ENCODE assay signal across 25 mouse cellular contexts in the genomic region with DNA sequence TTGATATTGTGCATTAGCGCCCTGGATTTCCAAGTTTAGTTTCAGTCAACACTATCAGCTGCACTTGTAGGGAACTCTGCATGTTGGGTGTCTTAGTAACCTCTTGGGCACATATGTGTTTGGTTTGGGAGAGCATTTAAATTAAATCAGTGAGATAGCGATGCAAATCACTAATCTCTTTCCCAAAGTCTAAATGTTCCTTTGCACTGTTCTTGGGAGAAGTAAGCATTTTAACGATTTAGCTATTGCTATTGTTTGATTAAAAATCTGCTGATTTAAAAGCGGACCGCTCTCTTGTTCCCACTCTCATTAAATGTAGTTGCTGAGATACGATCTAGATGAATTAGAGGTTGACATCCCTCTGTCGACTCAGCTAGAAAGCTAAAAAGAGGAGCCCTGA.
DNase-seq lines count a peak whose midpoint lies in the region; ATAC-seq and TF ChIP-seq lines count a peak whose summit lies in the region.
"Had no signal": no experiment of that assay in that cellular context is flagged by ENCODE, and none has a peak within 500 bp of the region (broad histone marks: within the 10 kb centered on the region; RNA-seq: fewer than 3 reads in every experiment).

No protein-coding gene starts in this region.

- no peak for DNase-seq in heart, adult 2 months
- peak; percentile 91 for DNase-seq in midbrain, embryonic 11.5 days (ENCODE audit: low spot score, missing footprints)
- no peak for DNase-seq in midbrain, embryonic 14.5 days
- DNase-seq: adrenal gland, postnatal 25 days; B cell, adult 2 months; cerebellum, adult 18-20 months; cerebellum, postnatal 10 days; kidney, adult 11 months; kidney, postnatal 14 days; right cerebral cortex, postnatal 4 days; thymus, adult 18-20 months; thymus, postnatal 25 days had no signal

- H3K4me1 ChIP-seq in forebrain, embryonic 12.5 days, result peaks cover 28% of the 10 kb centered on the region
- H3K4me1 ChIP-seq in forebrain, embryonic 15.5 days, result peaks cover 26% of the 10 kb centered on the region
- H3K4me1 ChIP-seq in heart, embryonic 13.5 days, result peaks cover 26% of the 10 kb centered on the region
- no peaks in the 10 kb centered on the region for H3K4me1 ChIP-seq in heart, adult 2 months (ENCODE audit: control insufficient read depth, insufficient read depth, low read length)
- peaks cover 22% of the 10 kb centered on the region for H3K4me1 ChIP-seq in midbrain, embryonic 11.5 days (ENCODE audit: control insufficient read depth, insufficient read depth, low read length)
- H3K4me1 ChIP-seq in midbrain, embryonic 14.5 days (ENCODE audit: control insufficient read depth, insufficient read depth, low read length), result peaks cover 9% of the 10 kb centered on the region; the same call in 1 of the 2 replicates
- H3K4me1 ChIP-seq: hindbrain, embryonic 15.5 days had no signal

- 20% methylated on average over 7 of the region's 7 CpGs for WGBS in forebrain, embryonic 12.5 days
- 20% methylated on average over 7 of the region's 7 CpGs for WGBS in forebrain, embryonic 15.5 days
- 65% methylated on average over 7 of the region's 7 CpGs for WGBS in heart, embryonic 13.5 days
- WGBS in heart, adult 2 months, result 86% methylated on average over 7 of the region's 7 CpGs
- WGBS in midbrain, embryonic 11.5 days, result 25% methylated on average over 7 of the region's 7 CpGs
- 36% methylated on average over 7 of the region's 7 CpGs for WGBS in midbrain, embryonic 14.5 days

- H3K36me3 ChIP-seq in forebrain, embryonic 12.5 days (replicated peaks), result no peaks in the 10 kb centered on the region; the same call in 1 of the 2 replicates
- no peaks in the 10 kb centered on the region for H3K36me3 ChIP-seq in forebrain, embryonic 15.5 days
- peaks cover 5% of the 10 kb centered on the region for H3K36me3 ChIP-seq in heart, embryonic 13.5 days
- peaks cover 3% of the 10 kb centered on the region for H3K36me3 ChIP-seq in heart, adult 2 months (ENCODE audit: control insufficient read depth, insufficient read depth, low read length)
- H3K36me3 ChIP-seq in midbrain, embryonic 11.5 days (ENCODE audit: control insufficient read depth, insufficient read depth, low read length), result no peaks in the 10 kb centered on the region
- no peaks in the 10 kb centered on the region for H3K36me3 ChIP-seq in midbrain, embryonic 14.5 days (ENCODE audit: control insufficient read depth, insufficient read depth, low read length)
- H3K36me3 ChIP-seq: embryonic facial prominence, embryonic 12.5 days; hindbrain, embryonic 10.5 days; hindbrain, embryonic 15.5 days; lung, embryonic 15.5 days; midbrain, embryonic 13.5 days; neural tube, embryonic 12.5 days had no signal

- H3K4me3 ChIP-seq in forebrain, embryonic 12.5 days (replicated peaks), result no peak overlapping the region
- no peak overlapping the region for H3K4me3 ChIP-seq in forebrain, embryonic 15.5 days
- H3K4me3 ChIP-seq in heart, embryonic 13.5 days, result no peak overlapping the region
- H3K4me3 ChIP-seq in heart, adult 2 months, result no peak overlapping the region
- no peak overlapping the region for H3K4me3 ChIP-seq in midbrain, embryonic 11.5 days (ENCODE audit: low read depth, low read length)
- no peak overlapping the region for H3K4me3 ChIP-seq in midbrain, embryonic 14.5 days (replicated peaks; ENCODE audit: low read depth, low read length)
- H3K4me3 ChIP-seq: embryonic facial prominence, embryonic 12.5 days; hindbrain, embryonic 10.5 days; hindbrain, embryonic 15.5 days; limb, embryonic 13.5 days; lung, embryonic 15.5 days; midbrain, embryonic 13.5 days; neural tube, embryonic 12.5 days had no signal

- intact Hi-C loops in heart, adult 2 months (cut with DNase I), result no loop called here

- no peak for TF ChIP-seq CTCF in heart, adult 2 months (IDR thresholded peaks at IDR 0.05)

- TF ChIP-seq POLR2A in heart, adult 2 months (IDR thresholded peaks at IDR 0.05; ENCODE audit: insufficient read depth, low read depth, low read length), result no peak

- no peak overlapping the region for H3K9ac ChIP-seq in forebrain, embryonic 12.5 days
- no peak overlapping the region for H3K9ac ChIP-seq in forebrain, embryonic 15.5 days (replicated peaks)
- no peak overlapping the region for H3K9ac ChIP-seq in heart, embryonic 13.5 days
- H3K9ac ChIP-seq in heart, adult 2 months (ENCODE audit: low read depth, low read length), result no peak overlapping the region
- H3K9ac ChIP-seq in midbrain, embryonic 11.5 days (ENCODE audit: low read length), result no peak overlapping the region
- no peak overlapping the region for H3K9ac ChIP-seq in midbrain, embryonic 14.5 days (replicated peaks; ENCODE audit: low read length)
- H3K9ac ChIP-seq: embryonic facial prominence, embryonic 12.5 days; hindbrain, embryonic 15.5 days; limb, embryonic 13.5 days; lung, embryonic 15.5 days; midbrain, embryonic 13.5 days; neural tube, embryonic 12.5 days had no signal

- TF ChIP-seq EP300 in heart, adult 2 months (IDR thresholded peaks at IDR 0.05; ENCODE audit: insufficient read depth, low read depth, low read length), result no peak

- no peaks in the 10 kb centered on the region for H3K79me2 ChIP-seq in heart, adult 2 months (replicated peaks; ENCODE audit: control insufficient read depth, insufficient read depth, low read length)

- H3K27ac ChIP-seq in forebrain, embryonic 12.5 days, result peak overlapping the region; percentile 46; the same call in 1 of the 2 replicates
- no peak overlapping the region for H3K27ac ChIP-seq in forebrain, embryonic 15.5 days (replicated peaks)
- peak overlapping the region; percentile 26 for H3K27ac ChIP-seq in heart, embryonic 13.5 days (replicated peaks)
- no peak overlapping the region for H3K27ac ChIP-seq in heart, adult 2 months
- H3K27ac ChIP-seq in midbrain, embryonic 11.5 days (ENCODE audit: low read depth, low read length), result no peak overlapping the region
- H3K27ac ChIP-seq in midbrain, embryonic 14.5 days (replicated peaks; ENCODE audit: low read depth, low read length), result no peak overlapping the region
- H3K27ac ChIP-seq: embryonic facial prominence, embryonic 12.5 days; hindbrain, embryonic 10.5 days; hindbrain, embryonic 15.5 days; limb, embryonic 13.5 days; lung, embryonic 15.5 days; midbrain, embryonic 13.5 days; neural tube, embryonic 12.5 days; stomach, postnatal 0 days had no signal

- no peaks in the 10 kb centered on the region for H3K9me3 ChIP-seq in forebrain, embryonic 12.5 days
- H3K9me3 ChIP-seq in forebrain, embryonic 15.5 days, result no peaks in the 10 kb centered on the region
- H3K9me3 ChIP-seq in heart, embryonic 13.5 days, result no peaks in the 10 kb centered on the region
- H3K9me3 ChIP-seq in midbrain, embryonic 11.5 days (ENCODE audit: control insufficient read depth, low read length), result no peaks in the 10 kb centered on the region
- no peaks in the 10 kb centered on the region for H3K9me3 ChIP-seq in midbrain, embryonic 14.5 days (ENCODE audit: control insufficient read depth, low read length)
- H3K9me3 ChIP-seq: embryonic facial prominence, embryonic 12.5 days; hindbrain, embryonic 10.5 days; hindbrain, embryonic 15.5 days; limb, embryonic 13.5 days; lung, embryonic 15.5 days; midbrain, embryonic 13.5 days; neural tube, embryonic 12.5 days had no signal

- ATAC-seq in forebrain, embryonic 12.5 days (ENCODE audit: low FRiP score), result no peak; the same call in 1 of the 2 replicates
- ATAC-seq in forebrain, embryonic 15.5 days (replicated peaks), result no peak
- ATAC-seq in heart, embryonic 13.5 days (ENCODE audit: extremely low read depth, insufficient number of reproducible peaks, low FRiP score, low TSS enrichment), result no peak
- peak; percentile 63 for ATAC-seq in midbrain, embryonic 11.5 days (ENCODE audit: low FRiP score)
- ATAC-seq in midbrain, embryonic 14.5 days (ENCODE audit: low FRiP score, low TSS enrichment), result no peak
- ATAC-seq: inflammation-experienced regulatory T-cells, adult 6 months had no signal

- H3K27me3 ChIP-seq in forebrain, embryonic 12.5 days, result peaks cover 14% of the 10 kb centered on the region
- H3K27me3 ChIP-seq in forebrain, embryonic 15.5 days, result no peaks in the 10 kb centered on the region
- no peaks in the 10 kb centered on the region for H3K27me3 ChIP-seq in heart, embryonic 13.5 days (replicated peaks)
- no peaks in the 10 kb centered on the region for H3K27me3 ChIP-seq in heart, adult 2 months (ENCODE audit: control insufficient read depth, insufficient read depth, low read length)
- H3K27me3 ChIP-seq in midbrain, embryonic 11.5 days (ENCODE audit: control insufficient read depth, insufficient read depth, low read length), result peaks cover 6% of the 10 kb centered on the region; the same call in 1 of the 2 replicates
- no peaks in the 10 kb centered on the region for H3K27me3 ChIP-seq in midbrain, embryonic 14.5 days (ENCODE audit: control insufficient read depth, insufficient read depth, low read length)
- H3K27me3 ChIP-seq: embryonic facial prominence, embryonic 12.5 days; hindbrain, embryonic 15.5 days; limb, embryonic 13.5 days; lung, embryonic 15.5 days; neural tube, embryonic 12.5 days had no signal

- 0 out of 2 replicates have a peak overlapping the region, but pooled peaks have one; percentile 17 for H3K4me2 ChIP-seq in forebrain, embryonic 12.5 days
- no peak overlapping the region for H3K4me2 ChIP-seq in forebrain, embryonic 15.5 days (replicated peaks)
- H3K4me2 ChIP-seq in heart, embryonic 13.5 days, result no peak overlapping the region
- peak overlapping the region; percentile 14; the same call in 1 of the 2 replicates for H3K4me2 ChIP-seq in midbrain, embryonic 11.5 days
- no peak overlapping the region for H3K4me2 ChIP-seq in midbrain, embryonic 14.5 days (ENCODE audit: low read length)
- H3K4me2 ChIP-seq: embryonic facial prominence, embryonic 12.5 days; hindbrain, embryonic 15.5 days; limb, embryonic 13.5 days; liver, embryonic 11.5 days; lung, embryonic 15.5 days; midbrain, embryonic 13.5 days; neural tube, embryonic 12.5 days had no signal

Comparison
In these comparisons a context has a peak if more than half of its experiments do, and no peak if none do; other contexts are left out.
1. H3K27ac ChIP-seq: peak in forebrain, embryonic 12.5 days (single experiment) and heart, embryonic 13.5 days (single experiment); none in forebrain, embryonic 15.5 days (single experiment), heart, adult 2 months (single experiment), midbrain, embryonic 11.5 days (single experiment) and midbrain, embryonic 14.5 days (single experiment).
2. H3K4me2 ChIP-seq: peak in forebrain, embryonic 12.5 days (single experiment) and midbrain, embryonic 11.5 days (single experiment); none in forebrain, embryonic 15.5 days (single experiment), heart, embryonic 13.5 days (single experiment) and midbrain, embryonic 14.5 days (single experiment).